ENCODE assay signal across 7 mouse cellular contexts in genomic region chr15:99663964-99664599, GRCm38 (mm10). TPM values are rescaled to one million over a fixed set of nuclear protein-coding genes. Genes with fewer than 3 reads are reported as not detected.
DNase-seq lines count a peak whose midpoint lies in the region; ATAC-seq and TF ChIP-seq lines count a peak whose summit lies in the region.

No protein-coding gene starts in this region.

- ATAC-seq in embryonic facial prominence, embryonic 11.5 days (replicated peaks; ENCODE audit: insufficient number of reproducible peaks, low FRiP score, low TSS enrichment, low read depth) = peak; percentile 53; the same call in 1 of the 2 replicates
- no peak for ATAC-seq in midbrain, embryonic 14.5 days (ENCODE audit: low FRiP score, low TSS enrichment)
- no peak for ATAC-seq in megakaryocyte-erythroid progenitor cell, adult 5-6 weeks (replicated peaks; ENCODE audit: low FRiP score, low TSS enrichment, poor library complexity, severe bottlenecking)

- H3K4me3 ChIP-seq in testis, adult 2 months (ENCODE audit: control insufficient read depth, low read depth, low read length) = peak overlapping the region; percentile 15
- peak overlapping the region; percentile 36 for H3K4me3 ChIP-seq in embryonic facial prominence, embryonic 11.5 days (ENCODE audit: low read depth, low read length)
- peak overlapping the region; percentile 37 for H3K4me3 ChIP-seq in midbrain, embryonic 14.5 days (replicated peaks; ENCODE audit: low read depth, low read length)

- H3K9ac ChIP-seq in embryonic facial prominence, embryonic 11.5 days (replicated peaks; ENCODE audit: low read length) = peak overlapping the region; percentile 37
- H3K9ac ChIP-seq in midbrain, embryonic 14.5 days (replicated peaks; ENCODE audit: low read length) = peak overlapping the region; percentile 46

- no peak for TF ChIP-seq CTCF in testis, adult 2 months (IDR thresholded peaks at IDR 0.05; ENCODE audit: control insufficient read depth, insufficient read depth, insufficient replicate concordance, low read depth, low read length)

- no peaks in the 10 kb centered on the region for H3K9me3 ChIP-seq in embryonic facial prominence, embryonic 11.5 days (replicated peaks; ENCODE audit: control insufficient read depth, low read length)
- no peaks in the 10 kb centered on the region for H3K9me3 ChIP-seq in midbrain, embryonic 14.5 days (ENCODE audit: control insufficient read depth, low read length)

- no peak for DNase-seq in testis, postnatal 14 days (ENCODE audit: low spot score)
- DNase-seq in embryonic facial prominence, embryonic 11.5 days (ENCODE audit: low spot score) = no peak
- DNase-seq in layer of hippocampus, adult 18-20 months (ENCODE audit: low spot score in 2 of 2) = peak; percentile 58 to 69
- no peak for DNase-seq in midbrain, embryonic 14.5 days
- DNase-seq in ovary, postnatal 14 days (ENCODE audit: low spot score) = no peak

- H3K4me1 ChIP-seq in testis, adult 2 months (ENCODE audit: control insufficient read depth, insufficient read depth, low read length) = peaks cover 14% of the 10 kb centered on the region
- peaks cover 7% of the 10 kb centered on the region; the same call in 1 of the 2 replicates for H3K4me1 ChIP-seq in embryonic facial prominence, embryonic 11.5 days (ENCODE audit: control insufficient read depth, insufficient read depth, low read length)
- peaks cover 44% of the 10 kb centered on the region for H3K4me1 ChIP-seq in midbrain, embryonic 14.5 days (ENCODE audit: control insufficient read depth, insufficient read depth, low read length)

- 4% methylated on average over 17 of the region's 17 CpGs for WGBS in embryonic facial prominence, embryonic 11.5 days
- 5% methylated on average over 17 of the region's 17 CpGs for WGBS in midbrain, embryonic 14.5 days

- H3K27me3 ChIP-seq in testis, adult 2 months (ENCODE audit: control insufficient read depth, insufficient read depth, low read length) = no peaks in the 10 kb centered on the region
- peaks cover 19% of the 10 kb centered on the region for H3K27me3 ChIP-seq in embryonic facial prominence, embryonic 11.5 days (ENCODE audit: control insufficient read depth, insufficient read depth, low read length)
- no peaks in the 10 kb centered on the region for H3K27me3 ChIP-seq in midbrain, embryonic 14.5 days (ENCODE audit: control insufficient read depth, insufficient read depth, low read length)

- no peak for TF ChIP-seq POLR2A in testis, adult 2 months (IDR thresholded peaks at IDR 0.05; ENCODE audit: control insufficient read depth, low read depth, low read length)

- peak overlapping the region; percentile 82 for H3K4me2 ChIP-seq in embryonic facial prominence, embryonic 11.5 days (ENCODE audit: low read depth, low read length)
- peak overlapping the region; percentile 59 for H3K4me2 ChIP-seq in midbrain, embryonic 14.5 days (ENCODE audit: low read length)

- no peaks in the 10 kb centered on the region for H3K36me3 ChIP-seq in testis, adult 2 months (ENCODE audit: control insufficient read depth, insufficient read depth, low read length)
- H3K36me3 ChIP-seq in embryonic facial prominence, embryonic 11.5 days (replicated peaks; ENCODE audit: control insufficient read depth, insufficient read depth, low read depth, low read length) = no peaks in the 10 kb centered on the region
- no peaks in the 10 kb centered on the region for H3K36me3 ChIP-seq in midbrain, embryonic 14.5 days (ENCODE audit: control insufficient read depth, insufficient read depth, low read length)

- no peak overlapping the region for H3K27ac ChIP-seq in testis, adult 2 months (ENCODE audit: control insufficient read depth, insufficient read depth, low read depth, low read length)
- no peak overlapping the region for H3K27ac ChIP-seq in embryonic facial prominence, embryonic 11.5 days (replicated peaks; ENCODE audit: low read depth, low read length)
- H3K27ac ChIP-seq in midbrain, embryonic 14.5 days (replicated peaks; ENCODE audit: low read depth, low read length) = peak overlapping the region; percentile 88

RNA-seq across cellular contexts. Expression of gene Asic1, which starts 6.1 kb away (rescaled TPM):
- polyA plus RNA-seq in testis, adult 2 months (2012; rRNA removed) = 0.07 and 0.16 TPM in 2 replicates
- polyA plus RNA-seq in embryonic facial prominence, embryonic 11.5 days (2014; fragmentation: Nextera tagmentation; extraction: Ambion mirVana) = 2.6 and 4.1 TPM in 2 replicates
- total RNA-seq in layer of hippocampus, adult 18-20 months (2021) = 10 to 100 TPM; 29.6 to 36.9 TPM
- polyA plus RNA-seq in midbrain, embryonic 14.5 days (2014; fragmentation: Nextera tagmentation; extraction: Ambion mirVana) = 51.9 and 53.5 TPM in 2 replicates
- total RNA-seq in megakaryocyte-erythroid progenitor cell, adult 5-6 weeks (2014; fragmentation: Nextera tagmentation) = not detected in 2 replicates
- 0.33 TPM in 1 of 2 replicates, not detected in the other for total RNA-seq in megakaryocyte-erythroid progenitor cell, adult 5-6 weeks (2017)

RNA-seq across cellular contexts. Expression of gene Racgap1, which starts 12.6 kb away (rescaled TPM):
- polyA plus RNA-seq in testis, adult 2 months (2012; rRNA removed) = 41.2 and 45.7 TPM in 2 replicates
- polyA plus RNA-seq in embryonic facial prominence, embryonic 11.5 days (2014; fragmentation: Nextera tagmentation; extraction: Ambion mirVana) = 147 and 152 TPM in 2 replicates
- total RNA-seq in layer of hippocampus, adult 18-20 months (2021) = 1 to 10 TPM; 3.8 to 6.8 TPM
- polyA plus RNA-seq in midbrain, embryonic 14.5 days (2014; fragmentation: Nextera tagmentation; extraction: Ambion mirVana) = 42.2 and 64.0 TPM in 2 replicates
- total RNA-seq in megakaryocyte-erythroid progenitor cell, adult 5-6 weeks (2014; fragmentation: Nextera tagmentation) = 31.1 and 62.5 TPM in 2 replicates
- 38.5 and 45.9 TPM in 2 replicates for total RNA-seq in megakaryocyte-erythroid progenitor cell, adult 5-6 weeks (2017)

RNA-seq across cellular contexts. Expression of gene Smarcd1, which starts 37.8 kb away (rescaled TPM):
- polyA plus RNA-seq in testis, adult 2 months (2012; rRNA removed) = 26.3 and 30.9 TPM in 2 replicates
- polyA plus RNA-seq in embryonic facial prominence, embryonic 11.5 days (2014; fragmentation: Nextera tagmentation; extraction: Ambion mirVana) = 66.8 and 81.1 TPM in 2 replicates
- total RNA-seq in layer of hippocampus, adult 18-20 months (2021) = 100 to 1,000 TPM; 108 to 109 TPM
- polyA plus RNA-seq in midbrain, embryonic 14.5 days (2014; fragmentation: Nextera tagmentation; extraction: Ambion mirVana) = 127 and 136 TPM in 2 replicates
- 29.2 and 37.5 TPM in 2 replicates for total RNA-seq in megakaryocyte-erythroid progenitor cell, adult 5-6 weeks (2014; fragmentation: Nextera tagmentation)
- 10.5 and 28.6 TPM in 2 replicates for total RNA-seq in megakaryocyte-erythroid progenitor cell, adult 5-6 weeks (2017)

RNA-seq across cellular contexts. Expression of gene Gm17349, which starts 41.2 kb away (rescaled TPM):
- polyA plus RNA-seq in testis, adult 2 months (2012; rRNA removed) = not detected in 2 replicates
- not detected in 2 replicates for polyA plus RNA-seq in embryonic facial prominence, embryonic 11.5 days (2014; fragmentation: Nextera tagmentation; extraction: Ambion mirVana)
- 1 to 10 TPM; 5.0 to 8.7 TPM for total RNA-seq in layer of hippocampus, adult 18-20 months (2021)
- polyA plus RNA-seq in midbrain, embryonic 14.5 days (2014; fragmentation: Nextera tagmentation; extraction: Ambion mirVana) = not detected in 2 replicates
- total RNA-seq in megakaryocyte-erythroid progenitor cell, adult 5-6 weeks (2014; fragmentation: Nextera tagmentation) = not detected in 2 replicates
- total RNA-seq in megakaryocyte-erythroid progenitor cell, adult 5-6 weeks (2017) = not detected in 2 replicates

RNA-seq across cellular contexts. Expression of gene Gpd1, which starts 53.2 kb away (rescaled TPM):
- 16.6 and 16.9 TPM in 2 replicates for polyA plus RNA-seq in testis, adult 2 months (2012; rRNA removed)
- polyA plus RNA-seq in embryonic facial prominence, embryonic 11.5 days (2014; fragmentation: Nextera tagmentation; extraction: Ambion mirVana) = 0.10 and 0.18 TPM in 2 replicates
- 100 to 1,000 TPM; 130 to 153 TPM for total RNA-seq in layer of hippocampus, adult 18-20 months (2021)
- 0.92 and 1.7 TPM in 2 replicates for polyA plus RNA-seq in midbrain, embryonic 14.5 days (2014; fragmentation: Nextera tagmentation; extraction: Ambion mirVana)
- total RNA-seq in megakaryocyte-erythroid progenitor cell, adult 5-6 weeks (2014; fragmentation: Nextera tagmentation) = 0.49 TPM in 1 of 2 replicates, not detected in the other
- total RNA-seq in megakaryocyte-erythroid progenitor cell, adult 5-6 weeks (2017) = 0.23 TPM in 1 of 2 replicates, not detected in the other

Comparison
In these comparisons a context has a peak if more than half of its experiments do, and no peak if none do; other contexts are left out.
1. DNase-seq: peak in layer of hippocampus, adult 18-20 months (2 of 2); none in testis, postnatal 14 days (single experiment), embryonic facial prominence, embryonic 11.5 days (single experiment), midbrain, embryonic 14.5 days (single experiment) and ovary, postnatal 14 days (single experiment).
2. RNA of gene Asic1, which starts 6.1 kb away (polyA plus RNA-seq): 51.9 to 53.5 TPM in midbrain, embryonic 14.5 days; 2.6 to 4.1 TPM in embryonic facial prominence, embryonic 11.5 days and 0.07 to 0.16 TPM in testis, adult 2 months; every median in the first group is over 10 times any median in the second.
3. Peak in every context shown above with its lines, with median percentiles within 50 percentile points of each other: H3K4me3 ChIP-seq.